Mouse (Mus musculus): ENCODE measurements around the gene Map3k3. TPM values are rescaled to one million over a fixed set of nuclear protein-coding genes. Genes with fewer than 3 reads are reported as not detected.

The Map3k3 gene
- polyA plus RNA-seq, 1 experiment from 2014 or later, result 4.8 TPM

DNA sequence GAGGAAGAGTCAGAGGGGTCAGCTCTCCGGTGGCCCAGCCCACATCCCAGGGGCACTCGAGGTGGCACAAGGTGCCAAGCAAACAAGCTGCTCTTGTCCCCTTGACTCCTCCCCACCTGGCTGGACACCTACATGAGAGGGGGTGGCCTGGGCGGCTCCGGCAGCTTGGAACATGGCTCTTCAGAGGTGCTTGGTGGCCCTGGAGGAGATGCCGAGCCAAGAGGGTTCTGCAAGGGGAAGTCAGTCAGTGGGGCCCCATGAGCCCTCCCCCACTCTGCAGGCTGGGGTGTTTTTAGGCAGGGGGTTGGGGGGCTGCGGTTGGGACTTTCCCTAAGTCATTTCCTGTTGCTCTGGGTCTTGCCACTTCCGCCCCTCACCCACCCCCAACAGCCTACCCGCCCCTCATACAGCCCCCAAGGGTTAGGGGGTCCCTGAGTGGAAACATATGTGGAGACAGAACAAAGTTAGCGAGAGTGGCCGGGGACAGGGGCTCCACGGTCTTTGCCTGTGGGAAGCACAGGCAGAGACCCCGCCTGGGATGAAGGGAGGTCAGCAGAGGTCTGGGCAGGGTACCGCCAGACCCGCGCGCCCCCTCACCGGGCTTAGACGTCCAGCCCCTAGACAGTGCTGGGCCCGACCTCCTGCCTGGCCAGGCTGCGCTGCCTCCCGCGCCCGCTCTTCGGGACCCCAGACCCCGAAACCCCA, 75.0 kb downstream of the Map3k3 start:
- H3K4me3 ChIP-seq (replicated peaks), result peak overlapping the region; percentile 74
- no peak for DNase-seq
- 1% methylated on average over 25 of the region's 25 CpGs for WGBS (ENCODE audit: insufficient replicate concordance)
- no peaks in the 10 kb centered on the region for H3K9me3 ChIP-seq (replicated peaks)
- H3K27me3 ChIP-seq, result peaks cover 32% of the 10 kb centered on the region
- H3K36me3 ChIP-seq, result peaks cover 27% of the 10 kb centered on the region
- peak overlapping the region; percentile 96 for H3K4me2 ChIP-seq
- ATAC-seq (ENCODE audit: low read depth), result peak; percentile 32
- H3K27ac ChIP-seq, result peak overlapping the region; percentile 80
- peaks cover 53% of the 10 kb centered on the region for H3K4me1 ChIP-seq (replicated peaks)
- peak overlapping the region; percentile 79 for H3K9ac ChIP-seq

GRCm38 (mm10) chr11:106159921-106160840, 75.8 kb downstream of the Map3k3 start:
- peak; percentile 32 for DNase-seq
- peak; percentile 65 for ATAC-seq (ENCODE audit: low read depth)
- Histone ChIP-seq H3K27me3 (peaks cover 32% of the 10 kb centered on the region), H3K27ac (peak overlapping the region; percentile 80), H3K4me1 (replicated peaks) (peaks cover 52% of the 10 kb centered on the region), H3K9me3 (replicated peaks) (no peaks in the 10 kb centered on the region), H3K4me3 (replicated peaks) (peak overlapping the region; percentile 74), H3K4me2 (peak overlapping the region; percentile 96), H3K9ac (peak overlapping the region; percentile 79), H3K36me3 (peaks cover 32% of the 10 kb centered on the region)
- WGBS (ENCODE audit: insufficient replicate concordance), result under 1% methylated on average over 87 of the region's 106 CpGs

- Histone ChIP-seq H3K27ac (peak within 1 kb of the TSS; percentile 80), H3K27me3 (peaks cover 32% of the 10 kb centered on the region), H3K4me3 (replicated peaks) (peak within 1 kb of the TSS; percentile 74), H3K9ac (peak within 1 kb of the TSS; percentile 79), H3K9me3 (replicated peaks) (no peaks in the 10 kb centered on the region), H3K4me2 (peak within 1 kb of the TSS; percentile 96), H3K36me3 (peaks cover 32% of the 10 kb centered on the region), H3K4me1 (replicated peaks) (peaks cover 44% of the 10 kb centered on the region)
- no peak for DNase-seq
- 33% methylated on average over 22 of the region's 22 CpGs for WGBS (ENCODE audit: insufficient replicate concordance)
- ATAC-seq (ENCODE audit: low read depth), result 0 out of 2 replicates have a peak, but pooled peaks have one; percentile 22
Measured at GRCm38 (mm10) chr11:106160841-106161721, 76.7 kb downstream of the Map3k3 start, which contains the start of the genes Gm10840 and Limd2. Gm10840 (plus strand) TSS chr11:106160850. Limd2 (minus strand) TSS chr11:106160860.

- H3K4me2 ChIP-seq, result no peak overlapping the region
- H3K9me3 ChIP-seq (replicated peaks), result no peaks in the 10 kb centered on the region
- ATAC-seq (ENCODE audit: low read depth) (no peak), DNase-seq (no peak)
- peaks cover 32% of the 10 kb centered on the region for H3K27me3 ChIP-seq
- H3K36me3 ChIP-seq, result peaks cover 22% of the 10 kb centered on the region; the same call in 1 of the 2 replicates
- H3K4me3 ChIP-seq (replicated peaks), result no peak overlapping the region
- H3K4me1 ChIP-seq (replicated peaks), result peaks cover 48% of the 10 kb centered on the region
- H3K9ac ChIP-seq, result no peak overlapping the region
- no peak overlapping the region for H3K27ac ChIP-seq
- whole genome bisulfite sequencing (ENCODE audit: insufficient replicate concordance), result 56% methylated on average over 2 of the region's 2 CpGs
Measured at GRCm38 (mm10) chr11:106162237-106162636, 77.8 kb downstream of the Map3k3 start.

DNA sequence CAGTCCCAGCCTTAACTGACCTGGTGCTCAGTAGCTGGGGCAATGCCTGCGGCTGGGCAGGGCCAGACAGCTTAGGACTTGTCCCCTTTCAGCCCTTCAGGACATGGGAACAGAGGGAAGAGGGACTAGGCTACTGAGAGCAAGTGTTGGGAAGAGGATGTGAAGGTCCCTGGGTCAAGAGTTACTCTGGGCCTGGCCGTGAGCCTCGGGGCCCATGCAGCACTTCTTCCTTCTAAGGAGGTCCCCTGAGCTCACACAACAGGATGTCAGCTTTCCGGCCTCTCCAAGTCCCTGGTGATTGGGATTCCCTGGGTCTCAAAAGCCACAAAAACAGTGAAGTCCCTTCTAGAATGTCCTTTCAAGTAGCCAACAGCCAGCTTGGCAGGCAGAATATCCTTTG, 79.1 kb downstream of the Map3k3 start:
- 50% methylated on average over 4 of the region's 4 CpGs for WGBS (ENCODE audit: insufficient replicate concordance)
- DNase-seq, result no peak

GRCm38 (mm10) chr11:106164601-106165180, 80.3 kb downstream of the Map3k3 start:
- no peak overlapping the region for H3K27ac ChIP-seq
- H3K9me3 ChIP-seq (replicated peaks), result no peaks in the 10 kb centered on the region
- peaks cover 16% of the 10 kb centered on the region for H3K36me3 ChIP-seq
- 79% methylated on average over 16 of the region's 16 CpGs for WGBS (ENCODE audit: insufficient replicate concordance)
- peaks cover 30% of the 10 kb centered on the region for H3K4me1 ChIP-seq (replicated peaks)
- DNase-seq (no peak), ATAC-seq (ENCODE audit: low read depth) (no peak)
- H3K9ac ChIP-seq, result no peak overlapping the region
- H3K4me3 ChIP-seq (replicated peaks), result no peak overlapping the region
- H3K4me2 ChIP-seq, result no peak overlapping the region
- H3K27me3 ChIP-seq, result peaks cover 17% of the 10 kb centered on the region

More for the DNA sequence above, 79.1 kb downstream of the Map3k3 start:
- Histone ChIP-seq H3K4me3 (replicated peaks) (no peak overlapping the region), H3K36me3 (peaks cover 16% of the 10 kb centered on the region), H3K27ac (peak overlapping the region; percentile 61; the same call in 1 of the 2 replicates), H3K4me1 (replicated peaks) (peaks cover 41% of the 10 kb centered on the region), H3K9ac (no peak overlapping the region), H3K9me3 (replicated peaks) (no peaks in the 10 kb centered on the region), H3K4me2 (no peak overlapping the region), H3K27me3 (peaks cover 27% of the 10 kb centered on the region)
- ATAC-seq (ENCODE audit: low read depth), result no peak

GRCm38 (mm10) chr11:106167435-106167834, 83.0 kb downstream of the Map3k3 start:
- H3K4me1 ChIP-seq (replicated peaks), result peaks cover 10% of the 10 kb centered on the region
- no peak overlapping the region for H3K9ac ChIP-seq
- H3K27ac ChIP-seq, result no peak overlapping the region
- H3K4me2 ChIP-seq, result no peak overlapping the region
- peaks cover 16% of the 10 kb centered on the region for H3K36me3 ChIP-seq
- no peak for DNase-seq
- H3K9me3 ChIP-seq (replicated peaks), result no peaks in the 10 kb centered on the region
- 53% methylated on average over 5 of the region's 5 CpGs for WGBS (ENCODE audit: insufficient replicate concordance)
- no peak overlapping the region for H3K4me3 ChIP-seq (replicated peaks)
- no peak for ATAC-seq (ENCODE audit: low read depth)
- no peaks in the 10 kb centered on the region for H3K27me3 ChIP-seq

GRCm38 (mm10) chr11:106170807-106171206, 86.4 kb downstream of the Map3k3 start:
- H3K4me3 ChIP-seq (replicated peaks), result no peak overlapping the region
- no peaks in the 10 kb centered on the region for H3K9me3 ChIP-seq (replicated peaks)
- H3K4me2 ChIP-seq, result no peak overlapping the region
- H3K36me3 ChIP-seq, result peaks cover 4% of the 10 kb centered on the region
- no peaks in the 10 kb centered on the region for H3K27me3 ChIP-seq
- no peak overlapping the region for H3K27ac ChIP-seq
- 70% methylated on average over 7 of the region's 7 CpGs for WGBS (ENCODE audit: insufficient replicate concordance)
- DNase-seq (no peak), ATAC-seq (ENCODE audit: low read depth) (no peak)
- peaks cover 29% of the 10 kb centered on the region for H3K4me1 ChIP-seq (replicated peaks)
- H3K9ac ChIP-seq, result no peak overlapping the region

- ATAC-seq (ENCODE audit: low read depth) (no peak), DNase-seq (no peak)
- no peak overlapping the region for H3K9ac ChIP-seq
- no peak overlapping the region for H3K4me3 ChIP-seq (replicated peaks)
- no peaks in the 10 kb centered on the region for H3K27me3 ChIP-seq
- no peak overlapping the region for H3K4me2 ChIP-seq
- H3K27ac ChIP-seq, result no peak overlapping the region
- H3K36me3 ChIP-seq, result peaks cover under 1% of the 10 kb centered on the region
- no peaks in the 10 kb centered on the region for H3K9me3 ChIP-seq (replicated peaks)
- peaks cover 43% of the 10 kb centered on the region for H3K4me1 ChIP-seq (replicated peaks)
- WGBS (ENCODE audit: insufficient replicate concordance), result 72% methylated on average over 2 of the region's 2 CpGs
Measured at GRCm38 (mm10) chr11:106173228-106173627, 88.8 kb downstream of the Map3k3 start.

DNA sequence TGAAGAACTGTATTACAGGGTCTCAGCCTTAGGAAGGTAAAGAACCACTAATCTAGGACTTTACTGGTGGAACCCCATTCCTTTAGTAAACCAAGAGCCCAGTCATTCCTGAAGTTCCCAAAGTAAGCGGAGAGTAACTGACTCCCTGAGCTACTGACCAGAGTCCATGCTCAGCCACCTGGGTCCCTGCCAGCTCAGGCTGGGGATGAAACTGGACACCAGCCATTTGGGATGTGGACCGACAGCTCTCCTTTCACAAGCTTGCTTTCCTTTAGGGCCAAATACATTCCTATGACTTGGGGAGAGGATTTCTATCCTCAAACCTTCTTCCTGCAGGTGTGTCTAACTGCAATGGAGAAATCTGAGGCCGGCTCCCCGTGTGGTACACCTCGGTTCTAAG, 90.0 kb downstream of the Map3k3 start:
- Histone ChIP-seq H3K9ac (no peak overlapping the region), H3K4me1 (replicated peaks) (peaks cover 52% of the 10 kb centered on the region), H3K4me3 (replicated peaks) (no peak overlapping the region), H3K9me3 (replicated peaks) (no peaks in the 10 kb centered on the region), H3K27me3 (no peaks in the 10 kb centered on the region), H3K27ac (no peak overlapping the region), H3K4me2 (no peak overlapping the region), H3K36me3 (no peaks in the 10 kb centered on the region; the same call in 1 of the 2 replicates)
- no peak for ATAC-seq (ENCODE audit: low read depth)
- no peak for DNase-seq
- WGBS (ENCODE audit: insufficient replicate concordance), result 69% methylated on average over 5 of the region's 5 CpGs

Measured in liver, embryonic 13.5 days (tissue).